Mouse (Mus musculus) Patski (cell line): Measurements from ENCODE around the gene Pole. TPM values are rescaled to one million over a fixed set of nuclear protein-coding genes. Genes with fewer than 3 reads are reported as not detected.
A peak's percentile ranks its signal among the peaks of the same experiment; 100 is the strongest.

Experiments used
- ATAC-seq: fragments of 100-300 bp; one replicate; pipeline ENCODE4 v1.8.0; 2021
- CTCF ChIA-PET: fragments of 350-600 bp; sonication (Branson Sonifier 250); formaldehyde crosslinking; loops from one replicate; lab custom pipeline; 2022; ENCODE audit warnings: inconsistent platforms; lab: Charles Lee
- POLR2A ChIA-PET: fragments of 350-600 bp; sonication (Branson Sonifier 250); formaldehyde crosslinking; loops from one replicate; lab custom pipeline; 2022; ENCODE audit warnings: antibody characterized with exemption, inconsistent platforms; lab: Charles Lee
- DNase-seq: peaks from one replicate; pipeline ENCODE4 v3.0.0-alpha.2; 2011; ENCODE audit warnings: low read depth, low spot score
- H3K27me3 ChIP-seq: fragments of 371-371 bp; one replicate; pipeline ENCODE4 v1.5.1; 2021
- CTCF ChIP-seq: fragments of 100-300 bp; IDR thresholded peaks from one replicate; pipeline ENCODE4 v1.5.1; 2021
- in situ Hi-C: fragments of 300-500 bp; cut with MboI; formaldehyde crosslinking; loops from 3 replicates; pipeline ENCODE4 v1.11.1; 2018; ENCODE audit warnings: low pct_unique_long_range_greater_than_20kb, mixed read lengths
- polyA plus RNA-seq: library from polyadenylated mRNA; unstranded; gene quantifications from one replicate; pipeline ENCODE4 v1.2.3, GENCODE M21; 2021

Gene Pole
- polyA plus RNA-seq, 1 experiment from 2014 or later, result 20.3 TPM

- ChIA-PET POLR2A (no interaction called here), CTCF (interaction anchor here (0.9 to 3.0 kb wide), 4 partner anchors 15 to 124 kb away, joined by 3 to 19 read pairs (median 3); no protein-coding TSS in a partner anchor)
- H3K27me3 ChIP-seq, result no peaks in the 10 kb centered on the region
- DNase-seq, result no peak
- no peak for TF ChIP-seq CTCF
- in situ Hi-C loops, result no loop called here
- ATAC-seq, result peak; percentile 48
These were observed 52.7 kb downstream of the Pole start for GRCm38 (mm10) chr5:110338792-110339191.

GRCm38 (mm10) chr5:110342648-110343284, 56.7 kb downstream of the Pole start, which contains the start of gene P2rx2:
TSS of gene P2rx2 (minus strand) at chr5:110343212.
- ATAC-seq, result no peak
- no peaks in the 10 kb centered on the region for H3K27me3 ChIP-seq
- no peak for DNase-seq
- in situ Hi-C loops, result no loop called here
- no peak for TF ChIP-seq CTCF
- ChIA-PET CTCF (no interaction called here), POLR2A (no interaction called here)

- DNase-seq (no peak), ATAC-seq (no peak)
- H3K27me3 ChIP-seq, result no peaks in the 10 kb centered on the region
- in situ Hi-C loops, result no loop called here
- TF ChIP-seq CTCF, result no peak
- ChIA-PET CTCF (interaction anchor here (1.4 kb wide), 1 partner anchor 22 kb away, joined by 3 read pairs; no protein-coding TSS in a partner anchor), POLR2A (no interaction called here)
These were observed 58.4 kb downstream of the Pole start, which contains the start of gene Lrcol1 for GRCm38 (mm10) chr5:110344524-110344923. TSS of gene Lrcol1 (plus strand) at chr5:110344730.

- ChIA-PET CTCF (interaction anchor here (1.2 to 2.3 kb wide), 2 partner anchors 10 to 293 kb away, joined by 3 to 9 read pairs; no protein-coding TSS in a partner anchor), POLR2A (no interaction called here)
- ATAC-seq (no peak), DNase-seq (no peak)
- TF ChIP-seq CTCF, result no peak
- no peaks in the 10 kb centered on the region for H3K27me3 ChIP-seq
- in situ Hi-C loops, result no loop called here
These were observed 59.4 kb downstream of the Pole start for GRCm38 (mm10) chr5:110345553-110345952.

- no peak for TF ChIP-seq CTCF
- in situ Hi-C loops, result no loop called here
- ChIA-PET POLR2A (no interaction called here), CTCF (interaction anchor here (2.3 kb wide), 1 partner anchor 8 kb away, joined by 9 read pairs; no protein-coding TSS in a partner anchor)
- DNase-seq (no peak), ATAC-seq (no peak)
- H3K27me3 ChIP-seq, result no peaks in the 10 kb centered on the region
These were observed 60.9 kb downstream of the Pole start for GRCm38 (mm10) chr5:110347006-110347405.

DNA sequence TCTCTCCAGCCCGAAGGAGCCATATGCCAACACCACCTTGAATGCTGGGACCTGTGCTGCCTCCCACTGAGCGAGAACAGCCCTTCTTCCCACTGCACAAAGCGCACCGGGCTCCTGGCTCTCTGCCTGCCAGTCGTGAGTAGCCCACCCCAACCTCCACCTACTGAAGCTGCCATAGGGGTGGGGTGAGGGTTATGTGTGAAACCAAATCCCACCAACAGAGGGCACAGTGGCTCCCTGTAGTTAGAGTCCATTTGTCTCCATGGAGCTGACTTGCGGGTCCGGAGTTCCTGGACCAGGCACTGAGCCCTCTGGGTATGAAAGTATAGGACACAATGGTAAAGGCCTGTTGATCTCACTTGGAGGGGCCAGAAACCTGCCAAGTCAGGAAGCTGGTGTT, 68.6 kb downstream of the Pole start:
- no peaks in the 10 kb centered on the region for H3K27me3 ChIP-seq
- in situ Hi-C loops, result loop anchor here (5.0 kb wide), 1 partner anchor 278 kb away; no protein-coding TSS in a partner anchor
- DNase-seq (no peak), ATAC-seq (peak; percentile 30)
- ChIA-PET POLR2A (no interaction called here), CTCF (interaction anchor here (0.8 to 3.9 kb wide), 11 partner anchors 9 to 281 kb away, joined by 3 to 19 read pairs (median 4); no protein-coding TSS in a partner anchor)
- peak; percentile 73 for TF ChIP-seq CTCF

GRCm38 (mm10) chr5:110357531-110358179, 71.5 kb downstream of the Pole start:
- ATAC-seq (peak; percentile 58), DNase-seq (peak; percentile 25)
- ChIA-PET POLR2A (no interaction called here), CTCF (interaction anchor here (0.7 to 1.8 kb wide), 2 partner anchors 11 to 69 kb away, joined by 3 to 4 read pairs; no protein-coding TSS in a partner anchor)
- H3K27me3 ChIP-seq, result no peaks in the 10 kb centered on the region
- in situ Hi-C loops, result loop anchor here (5.0 kb wide), 1 partner anchor 275 kb away; no protein-coding TSS in a partner anchor
- peak; percentile 92 for TF ChIP-seq CTCF

GRCm38 (mm10) chr5:110361465-110361864, 75.4 kb downstream of the Pole start:
- no peak for TF ChIP-seq CTCF
- POLR2A ChIA-PET, result interaction anchor here (0.8 kb wide), 1 partner anchor 78 kb away, joined by 3 read pairs; no protein-coding TSS in a partner anchor
- CTCF ChIA-PET, result interaction anchor here (1.1 to 1.8 kb wide), 3 partner anchors 71 to 76 kb away, joined by 3 to 6 read pairs (median 6); no protein-coding TSS in a partner anchor
- DNase-seq (no peak), ATAC-seq (no peak)
- in situ Hi-C loops, result no loop called here
- no peaks in the 10 kb centered on the region for H3K27me3 ChIP-seq

DNA sequence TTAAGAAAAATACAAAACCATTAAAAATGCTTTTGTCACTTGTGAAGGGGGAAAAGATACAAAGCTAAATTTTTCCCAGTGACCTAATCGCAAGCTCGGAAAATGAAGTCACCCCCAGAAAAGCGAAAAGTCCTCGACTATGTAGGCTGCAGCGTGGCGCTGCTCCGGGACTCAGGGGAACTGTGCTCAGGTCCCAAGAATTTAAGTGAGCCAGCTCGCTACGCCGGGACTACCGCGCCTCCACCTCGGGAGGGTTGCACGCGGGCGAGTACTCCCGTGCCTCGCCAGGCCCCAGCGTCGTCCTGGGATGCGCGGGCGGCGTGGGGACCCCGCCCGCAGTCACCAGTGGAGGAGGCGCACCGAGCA, 76.7 kb downstream of the Pole start:
- POLR2A ChIA-PET, result no interaction called here
- DNase-seq, result no peak
- in situ Hi-C loops, result no loop called here
- no peak for TF ChIP-seq CTCF
- CTCF ChIA-PET, result interaction anchor here (2.2 kb wide), 1 partner anchor 14 kb away, joined by 6 read pairs; no protein-coding TSS in a partner anchor
- ATAC-seq, result no peak
- H3K27me3 ChIP-seq, result no peaks in the 10 kb centered on the region

DNA sequence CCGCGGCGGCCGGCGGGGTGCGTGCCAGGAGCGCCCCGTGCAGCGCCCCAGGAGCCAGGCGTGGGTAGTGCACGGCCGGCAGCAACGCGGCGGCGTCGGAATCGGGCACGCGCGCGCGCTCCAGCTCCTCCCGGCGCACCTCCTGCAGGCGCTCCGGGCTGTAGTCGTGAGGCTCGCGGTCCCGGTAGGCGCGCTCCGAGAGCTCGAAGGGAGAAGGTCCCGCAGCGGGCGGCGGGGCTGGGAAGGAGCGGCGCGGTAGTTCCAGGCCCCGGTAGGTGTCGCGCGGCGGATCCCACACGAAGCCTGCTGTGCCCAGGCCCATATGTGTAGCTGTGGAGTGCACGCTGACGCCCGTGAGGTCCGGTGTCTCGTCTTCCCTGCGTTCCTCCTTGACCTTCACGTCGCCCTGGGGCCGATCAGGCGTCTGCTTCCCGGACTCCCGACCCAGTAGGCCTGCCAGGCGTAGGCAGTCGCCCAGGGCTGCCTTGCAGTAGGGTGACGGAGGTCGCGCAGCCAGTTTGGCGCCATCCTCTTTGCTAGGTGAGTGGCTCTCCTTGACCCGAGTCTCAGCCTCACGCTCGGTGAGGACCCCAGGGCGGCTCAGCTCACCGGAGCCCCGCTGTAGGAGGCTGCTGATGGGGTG, 77.2 kb downstream of the Pole start:
- no peaks in the 10 kb centered on the region for H3K27me3 ChIP-seq
- ATAC-seq (no peak), DNase-seq (no peak)
- in situ Hi-C loops, result no loop called here
- TF ChIP-seq CTCF, result no peak
- ChIA-PET CTCF (interaction anchor here (1.2 to 2.2 kb wide), 2 partner anchors 11 to 13 kb away, joined by 3 to 6 read pairs; no protein-coding TSS in a partner anchor), POLR2A (no interaction called here)
